Mouse (Mus musculus): Measurements from ENCODE around the gene Adamts20. TPM values are rescaled to one million over a fixed set of nuclear protein-coding genes. Genes with fewer than 3 reads are reported as not detected.

Adamts20 gene
- total RNA-seq, 2 experiments from 2014 or later: 0.37 to 0.67 TPM

Other genes with a start within 250 kb of the Adamts20 start
- 1 to 10 TPM; 2.9 to 3.1 TPM for gene Pus7l, start 78.1 kb upstream of the Adamts20 start, total RNA-seq (2021)
- gene Irak4, start 78.2 kb upstream of the Adamts20 start, total RNA-seq (2021): 1 to 10 TPM; 6.3 to 8.4 TPM
- 10 to 100 TPM; 35.4 to 45.2 TPM for gene Twf1, start 124.5 kb upstream of the Adamts20 start, total RNA-seq (2021)
- 10 to 100 TPM; 11.3 to 12.1 TPM for gene Tmem117, start 163.8 kb upstream of the Adamts20 start, total RNA-seq (2021)

All from heart, postnatal 10 days (tissue).